11 mouse cellular contexts compared by ENCODE assay signal in genomic region chr12:56521106-56521840, GRCm38 (mm10). TPM values are rescaled to one million over a fixed set of nuclear protein-coding genes. Genes with fewer than 3 reads are reported as not detected.
DNase-seq lines count a peak whose midpoint lies in the region; ATAC-seq and TF ChIP-seq lines count a peak whose summit lies in the region.
"Had no signal": no experiment of that assay in that cellular context is flagged by ENCODE, and none has a peak within 500 bp of the region (broad histone marks: within the 10 kb centered on the region; RNA-seq: fewer than 3 reads in every experiment).

No protein-coding gene starts in this region.

- no peak for DNase-seq in kidney, adult 11 months
- DNase-seq in embryo, embryonic 11 days = peak; percentile 71
- peak; percentile 21 for DNase-seq in forebrain, postnatal 0 days
- no peak for DNase-seq in midbrain, postnatal 0 days (ENCODE audit: low spot score)
- DNase-seq in ovary, postnatal 10 days (ENCODE audit: low spot score) = no peak
- DNase-seq in testis, postnatal 14 days (ENCODE audit: low spot score) = no peak
- DNase-seq in T-cell, adult 2 months (ENCODE audit: low spot score) = no peak
- DNase-seq: right cerebral cortex, adult 18-20 months; thymus, adult 18-20 months had no signal

- H3K4me3 ChIP-seq in kidney, embryonic 16.5 days (ENCODE audit: low read length) = peak overlapping the region; percentile 3; the same call in 1 of the 2 replicates
- H3K4me3 ChIP-seq in forebrain, postnatal 0 days (ENCODE audit: low read depth, low read length) = no peak overlapping the region
- no peak overlapping the region for H3K4me3 ChIP-seq in midbrain, postnatal 0 days (ENCODE audit: low read depth, low read length)

- H3K4me1 ChIP-seq in kidney, embryonic 16.5 days (ENCODE audit: insufficient read depth, low read length) = no peaks in the 10 kb centered on the region
- H3K4me1 ChIP-seq in forebrain, postnatal 0 days (ENCODE audit: insufficient read depth) = no peaks in the 10 kb centered on the region
- no peaks in the 10 kb centered on the region for H3K4me1 ChIP-seq in midbrain, postnatal 0 days (ENCODE audit: insufficient read depth, low read length)

- peak; percentile 61; the same call in 1 of the 2 replicates for ATAC-seq in kidney, embryonic 16.5 days (ENCODE audit: low FRiP score, low TSS enrichment)
- ATAC-seq in forebrain, postnatal 0 days = no peak
- ATAC-seq in midbrain, postnatal 0 days (ENCODE audit: low FRiP score) = 0 out of 2 replicates have a peak, but pooled peaks have one; percentile 31

- TF ChIP-seq CTCF in forebrain, postnatal 0 days (IDR thresholded peaks at IDR 0.05; ENCODE audit: low read depth) = no peak
- no peak for TF ChIP-seq CTCF in midbrain, postnatal 0 days (IDR thresholded peaks at IDR 0.05)

- 2% methylated on average over 33 of the region's 33 CpGs for WGBS in kidney, embryonic 16.5 days
- under 1% methylated on average over 33 of the region's 33 CpGs for WGBS in forebrain, postnatal 0 days
- WGBS in midbrain, postnatal 0 days = under 1% methylated on average over 33 of the region's 33 CpGs

- no peaks in the 10 kb centered on the region for H3K36me3 ChIP-seq in kidney, embryonic 16.5 days (ENCODE audit: insufficient read depth, low read length)
- H3K36me3 ChIP-seq in forebrain, postnatal 0 days (ENCODE audit: insufficient read depth) = no peaks in the 10 kb centered on the region
- no peaks in the 10 kb centered on the region for H3K36me3 ChIP-seq in midbrain, postnatal 0 days (ENCODE audit: insufficient read depth, low read length)

- no peak overlapping the region for H3K9ac ChIP-seq in kidney, embryonic 16.5 days (replicated peaks; ENCODE audit: low read length)
- no peak overlapping the region for H3K9ac ChIP-seq in forebrain, postnatal 0 days
- H3K9ac ChIP-seq in midbrain, postnatal 0 days (replicated peaks; ENCODE audit: low read length, poor library complexity, severe bottlenecking) = no peak overlapping the region

- peaks cover 89% of the 10 kb centered on the region for H3K27me3 ChIP-seq in kidney, embryonic 16.5 days (ENCODE audit: insufficient read depth, low read length)
- peaks cover 83% of the 10 kb centered on the region for H3K27me3 ChIP-seq in forebrain, postnatal 0 days (ENCODE audit: insufficient read depth, low read length)
- H3K27me3 ChIP-seq in midbrain, postnatal 0 days (ENCODE audit: insufficient read depth, low read length) = peaks cover 88% of the 10 kb centered on the region

- H3K9me3 ChIP-seq in kidney, embryonic 16.5 days (ENCODE audit: low read length) = no peaks in the 10 kb centered on the region
- H3K9me3 ChIP-seq in forebrain, postnatal 0 days (ENCODE audit: low read length) = no peaks in the 10 kb centered on the region
- H3K9me3 ChIP-seq in midbrain, postnatal 0 days (ENCODE audit: low read length) = no peaks in the 10 kb centered on the region

- no peak overlapping the region for H3K4me2 ChIP-seq in kidney, embryonic 16.5 days (replicated peaks; ENCODE audit: low read depth, low read length)
- H3K4me2 ChIP-seq in forebrain, postnatal 0 days (ENCODE audit: low read depth) = no peak overlapping the region
- no peak overlapping the region for H3K4me2 ChIP-seq in midbrain, postnatal 0 days (ENCODE audit: low read depth, low read length, poor library complexity, severe bottlenecking)

- no peak overlapping the region for H3K27ac ChIP-seq in kidney, embryonic 16.5 days (ENCODE audit: low read length)
- H3K27ac ChIP-seq in forebrain, postnatal 0 days (ENCODE audit: low read depth, low read length) = no peak overlapping the region
- no peak overlapping the region for H3K27ac ChIP-seq in midbrain, postnatal 0 days (ENCODE audit: low read depth, low read length)

RNA-seq across cellular contexts. Expression of gene Nkx2-1, which starts 15.4 kb away (rescaled TPM):
- polyA plus RNA-seq in kidney, embryonic 16.5 days (2015; fragmentation: Nextera tagmentation; extraction: Ambion mirVana) = 1.4 TPM in 1 of 2 replicates, not detected in the other
- 2.9 and 10.3 TPM in 2 replicates for total RNA-seq in forebrain, postnatal 0 days (2014; rRNA removed)
- 3.8 and 7.2 TPM in 2 replicates for polyA plus RNA-seq in forebrain, postnatal 0 days (2015; fragmentation: Nextera tagmentation; extraction: Ambion mirVana)
- 0.19 and 1.6 TPM in 2 replicates for total RNA-seq in midbrain, postnatal 0 days (2014; rRNA removed)
- 5.1 and 7.6 TPM in 2 replicates for polyA plus RNA-seq in midbrain, postnatal 0 days (2015; fragmentation: Nextera tagmentation; extraction: Ambion mirVana)
- total RNA-seq: MEL had no signal

Comparison
In these comparisons a context has a peak if more than half of its experiments do, and no peak if none do; other contexts are left out.
1. DNase-seq: peak in embryo, embryonic 11 days (single experiment) and forebrain, postnatal 0 days (single experiment); none in kidney, adult 11 months (single experiment), midbrain, postnatal 0 days (single experiment), ovary, postnatal 10 days (single experiment), testis, postnatal 14 days (single experiment) and T-cell, adult 2 months (single experiment).